Mouse (Mus musculus) megakaryocyte-erythroid progenitor cell, adult 5-6 weeks (primary cell): Measurements from ENCODE around the gene Ica1. TPM values are rescaled to one million over a fixed set of nuclear protein-coding genes. Genes with fewer than 3 reads are reported as not detected.
A peak's percentile ranks its signal among the peaks of the same experiment; 100 is the strongest.

Source experiments
- ATAC-seq: replicated peaks from 2 replicates; pipeline ENCODE4 v1.8.0; 2016; ENCODE audit warnings: mild to moderate bottlenecking, inconsistent platforms; ENCODE audit not compliant: severe bottlenecking, poor library complexity, low FRiP score, low TSS enrichment
- total RNA-seq, 2 experiments: library from RNA; stranded (forward) in 1 of 2; stranded (reverse) in 1 of 2; fragments of 200-1000, 215-1000 nt in 1 of 2; fragments of >200 nt in 1 of 2; fragmentation: Nextera tagmentation in 1 of 2; gene quantifications; 2 replicates each; pipeline ENCODE4 v1.2.3; 2014 to 2017

Gene Ica1
- total RNA-seq, 2 experiments from 2014 or later, result 1.0 to 6.0 TPM

DNA sequence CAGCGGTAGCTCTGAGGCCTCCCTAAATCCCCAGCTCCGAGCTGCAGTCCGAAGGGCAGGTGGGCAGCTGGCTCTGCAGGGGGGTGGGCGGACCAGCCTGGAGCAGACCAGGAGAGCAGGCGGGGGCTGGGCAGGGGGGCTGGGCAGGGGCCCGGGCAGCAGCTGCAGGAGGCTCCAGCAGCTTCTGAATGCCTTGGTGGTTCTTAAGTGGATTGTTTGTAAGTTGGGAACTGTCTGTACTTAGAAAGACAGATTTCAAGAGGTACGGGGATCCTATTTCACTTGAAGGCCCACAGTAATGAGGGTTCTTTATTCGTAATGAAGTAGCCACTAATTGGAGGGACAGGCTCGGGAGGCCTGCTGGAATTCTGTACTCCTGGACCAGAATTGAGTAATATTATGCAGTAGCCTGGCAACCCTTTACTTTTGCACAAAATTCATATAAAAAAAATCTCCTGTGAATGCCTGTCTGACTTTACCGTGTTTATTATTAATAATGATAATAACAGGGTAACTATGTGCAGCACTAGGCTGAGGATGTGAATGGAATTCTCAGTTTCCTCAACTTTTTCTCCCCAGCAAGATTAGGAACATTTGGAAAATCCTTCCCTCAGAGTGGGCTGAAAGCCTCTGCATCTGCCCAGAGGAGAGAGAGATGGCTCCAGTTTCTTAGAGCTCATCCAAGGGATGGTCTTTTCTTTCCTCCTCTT, 84.2 kb downstream of the Ica1 start:
- no peak for ATAC-seq

DNA sequence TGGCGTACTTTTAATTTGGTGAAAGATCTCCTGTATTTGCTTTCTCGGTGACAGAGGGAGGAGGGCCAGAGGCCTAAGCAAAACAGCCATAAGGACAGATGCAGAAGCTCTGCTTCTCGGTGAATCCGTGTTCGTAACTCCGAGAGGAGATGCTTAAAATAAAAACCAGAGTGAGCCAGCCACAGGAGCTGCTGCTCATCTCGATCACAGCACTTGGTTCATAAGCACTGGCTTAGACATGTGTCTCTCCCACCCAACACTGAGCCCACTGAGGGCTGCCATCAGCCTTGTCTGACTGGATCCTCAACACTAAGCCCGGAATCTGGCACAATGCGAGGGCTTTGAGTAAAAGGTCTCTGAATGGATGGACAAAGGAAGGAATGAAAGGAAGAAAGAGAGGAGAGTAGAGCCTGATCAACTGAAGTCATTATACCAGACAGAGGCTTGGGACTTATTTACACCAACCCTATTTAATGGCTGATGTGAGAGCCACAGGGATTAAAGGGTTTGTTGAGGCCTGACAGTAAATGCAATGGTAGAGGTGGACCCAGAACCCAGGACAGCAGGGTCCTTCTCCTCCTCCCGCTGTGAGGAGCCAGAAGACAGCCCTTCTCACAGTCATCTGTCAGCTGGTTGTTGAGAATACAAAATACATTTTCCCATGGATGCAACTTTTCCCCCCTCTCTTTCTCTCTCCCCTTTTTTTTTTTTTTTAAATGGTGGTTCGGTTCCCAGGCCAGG, 85.0 kb downstream of the Ica1 start:
- no peak for ATAC-seq

DNA sequence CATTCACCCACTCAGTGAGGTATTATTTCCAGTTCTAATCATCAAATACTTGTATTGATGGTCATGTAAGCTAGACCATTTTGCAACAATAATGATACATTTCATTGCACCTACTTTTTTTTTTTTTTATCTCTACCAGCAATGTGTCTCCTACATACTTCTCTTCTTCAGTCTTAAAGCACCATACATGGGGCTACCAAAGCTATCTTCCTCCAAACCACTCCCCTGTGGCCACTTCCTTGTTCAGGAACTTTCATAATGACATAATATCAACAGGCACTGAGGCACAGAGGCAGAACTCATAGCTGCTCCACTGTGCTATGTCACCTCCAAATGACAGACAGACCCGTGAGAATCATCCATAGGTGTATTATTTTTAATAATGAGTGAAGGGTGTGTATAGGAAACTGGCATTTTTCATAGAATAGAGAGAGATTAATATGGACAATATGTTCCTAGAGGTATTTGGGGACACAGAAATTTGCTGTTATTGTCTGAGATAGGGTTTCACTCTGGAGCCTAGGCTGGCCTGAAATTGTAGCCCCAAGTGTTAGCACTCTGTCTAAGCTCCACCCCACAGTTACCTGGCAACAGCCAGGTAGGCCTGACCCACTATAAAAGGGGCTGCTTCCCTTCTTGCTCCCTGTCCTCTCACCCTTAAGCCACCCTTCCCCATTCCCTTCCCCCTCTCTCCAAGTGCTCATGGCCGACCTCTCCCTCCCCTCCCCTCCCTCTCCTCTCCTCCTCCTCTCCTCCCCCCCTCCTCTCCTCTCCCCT, 86.9 kb downstream of the Ica1 start:
- ATAC-seq, result peak; percentile 22; the same call in 1 of the 2 replicates

DNA sequence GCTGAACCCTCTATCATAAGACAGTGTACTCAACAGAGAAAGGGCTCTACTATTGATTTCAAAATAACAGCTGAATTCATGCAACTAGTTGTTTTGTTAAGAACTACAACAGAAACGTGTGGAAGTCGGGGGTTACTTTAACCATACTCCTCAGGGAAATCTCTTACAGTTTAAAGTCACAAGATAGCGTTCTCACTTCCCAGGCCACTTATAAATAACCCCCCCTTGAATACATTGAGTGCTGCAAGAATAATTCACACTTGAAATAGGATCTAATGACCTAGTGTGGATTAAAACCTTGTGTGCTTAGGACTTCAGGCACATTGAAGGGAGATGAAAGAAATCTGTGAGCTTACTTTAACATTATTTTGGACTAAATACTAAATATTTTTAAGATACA, 87.8 kb downstream of the Ica1 start:
- no peak for ATAC-seq

DNA sequence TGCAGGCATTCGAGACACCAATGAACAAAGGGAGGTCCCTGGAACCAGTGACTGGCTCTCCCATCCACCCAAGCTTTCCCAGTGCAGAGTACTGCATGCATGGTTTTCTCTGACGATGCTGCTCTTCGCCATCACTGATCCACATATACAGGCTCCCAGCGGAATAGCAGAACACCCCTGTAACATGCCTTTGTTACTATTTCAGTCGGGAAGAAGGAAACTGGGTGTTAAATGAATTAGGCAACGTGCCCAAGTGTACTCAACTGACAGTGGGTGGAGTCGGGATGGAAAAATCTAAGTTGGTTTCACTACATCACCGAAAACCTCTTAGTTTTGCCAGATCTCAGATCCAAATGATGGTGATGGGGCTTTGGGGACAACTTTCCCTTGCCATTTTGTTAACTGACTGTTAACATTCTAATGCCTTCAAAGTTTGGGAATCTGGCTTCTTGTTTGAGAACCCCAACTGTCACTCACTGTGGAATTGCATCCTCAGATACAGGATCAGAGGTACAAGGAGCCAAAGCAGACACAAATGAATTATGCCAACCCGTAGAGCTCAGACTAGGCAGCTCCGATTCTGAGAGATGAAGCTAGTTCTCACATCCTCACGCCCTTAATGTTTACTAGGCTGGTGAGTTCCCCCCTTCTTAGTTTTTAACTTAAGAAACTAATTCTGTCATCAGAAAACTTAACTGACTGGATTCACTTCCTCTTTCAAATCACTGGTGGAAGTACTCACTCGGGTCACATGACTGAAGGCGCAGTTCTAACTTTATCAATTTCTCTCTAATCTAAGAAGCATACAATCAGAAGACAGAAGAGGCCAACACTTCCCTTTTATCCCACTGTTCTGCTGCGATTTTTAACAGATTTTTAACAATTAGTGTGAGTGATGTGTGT, 91.4 kb downstream of the Ica1 start:
- no peak for ATAC-seq

DNA sequence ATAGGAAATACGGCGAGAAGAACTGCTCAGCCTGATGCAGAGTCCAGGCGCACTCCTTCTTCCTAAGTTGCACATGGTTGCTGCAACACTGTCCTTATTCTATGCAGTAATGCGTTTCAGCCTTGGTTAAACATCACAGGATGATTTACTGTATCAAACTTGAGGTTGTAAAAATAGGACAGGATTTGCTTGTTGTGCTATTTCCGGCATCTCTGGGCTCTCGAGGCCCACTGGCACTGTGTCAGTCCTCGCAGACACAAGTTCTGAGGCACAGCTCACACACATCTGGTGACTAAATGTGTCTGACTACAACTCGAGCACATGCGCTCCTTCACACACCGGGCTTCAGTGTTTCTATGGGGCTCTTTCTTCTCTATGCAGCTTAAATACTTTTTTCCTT, 94.9 kb downstream of the Ica1 start:
- ATAC-seq, result no peak

DNA sequence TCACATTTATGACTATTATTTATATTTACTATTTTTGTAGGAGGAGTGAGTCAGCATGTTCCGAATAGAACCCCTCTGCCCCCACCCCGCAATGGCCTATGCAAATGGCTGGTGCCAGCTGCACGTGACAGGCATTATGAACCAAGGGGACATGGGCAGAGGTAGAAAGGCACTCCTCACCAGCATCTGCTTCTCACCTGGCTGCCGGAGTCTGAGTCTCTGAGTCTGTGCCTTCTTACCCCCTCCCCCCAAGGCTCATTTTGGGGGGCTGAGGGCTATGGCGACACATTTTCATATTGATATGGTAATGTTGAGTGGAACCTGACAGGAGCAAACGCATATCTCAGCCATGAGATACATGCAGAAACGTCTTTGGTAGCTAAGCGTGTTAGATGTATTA, 97.4 kb downstream of the Ica1 start:
- ATAC-seq, result no peak

DNA sequence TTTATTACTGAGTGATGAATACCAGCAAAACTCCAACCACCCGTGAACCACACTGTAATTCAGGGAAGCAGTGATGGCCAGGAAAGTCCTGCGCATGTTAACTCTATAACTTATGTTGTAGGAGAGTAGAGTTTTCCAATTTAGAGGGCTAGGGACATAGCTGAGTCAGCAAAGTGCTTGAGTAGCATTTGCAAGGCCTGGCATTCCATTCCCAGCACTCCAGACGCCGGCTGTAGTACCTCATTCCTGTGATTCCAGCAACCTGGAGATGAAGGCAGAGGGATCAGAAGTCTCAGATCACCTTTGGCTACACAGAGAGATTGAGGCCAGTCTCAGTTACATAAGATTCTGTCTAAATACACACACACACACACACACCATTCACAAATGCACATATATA, 105.3 kb downstream of the Ica1 start:
- no peak for ATAC-seq

DNA sequence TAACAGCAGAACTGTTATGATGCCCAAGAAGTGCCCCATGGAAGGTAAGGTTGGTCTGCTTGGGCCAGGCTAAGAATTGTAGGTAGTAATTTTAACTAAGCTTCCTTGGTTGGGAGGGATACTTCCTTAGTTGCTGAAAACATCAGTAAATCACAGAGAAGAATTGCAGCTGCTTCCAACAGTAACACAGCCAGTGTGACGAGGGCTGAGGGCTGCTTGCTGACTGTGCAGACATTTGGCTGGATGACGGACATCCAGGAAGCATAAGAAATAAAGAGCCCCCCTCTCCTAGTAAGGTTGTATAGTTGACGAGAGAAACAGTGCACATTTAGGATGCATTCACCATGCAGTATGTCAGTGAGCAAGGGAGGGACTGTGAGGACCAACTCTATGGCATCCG, 108.9 kb downstream of the Ica1 start:
- no peak for ATAC-seq

DNA sequence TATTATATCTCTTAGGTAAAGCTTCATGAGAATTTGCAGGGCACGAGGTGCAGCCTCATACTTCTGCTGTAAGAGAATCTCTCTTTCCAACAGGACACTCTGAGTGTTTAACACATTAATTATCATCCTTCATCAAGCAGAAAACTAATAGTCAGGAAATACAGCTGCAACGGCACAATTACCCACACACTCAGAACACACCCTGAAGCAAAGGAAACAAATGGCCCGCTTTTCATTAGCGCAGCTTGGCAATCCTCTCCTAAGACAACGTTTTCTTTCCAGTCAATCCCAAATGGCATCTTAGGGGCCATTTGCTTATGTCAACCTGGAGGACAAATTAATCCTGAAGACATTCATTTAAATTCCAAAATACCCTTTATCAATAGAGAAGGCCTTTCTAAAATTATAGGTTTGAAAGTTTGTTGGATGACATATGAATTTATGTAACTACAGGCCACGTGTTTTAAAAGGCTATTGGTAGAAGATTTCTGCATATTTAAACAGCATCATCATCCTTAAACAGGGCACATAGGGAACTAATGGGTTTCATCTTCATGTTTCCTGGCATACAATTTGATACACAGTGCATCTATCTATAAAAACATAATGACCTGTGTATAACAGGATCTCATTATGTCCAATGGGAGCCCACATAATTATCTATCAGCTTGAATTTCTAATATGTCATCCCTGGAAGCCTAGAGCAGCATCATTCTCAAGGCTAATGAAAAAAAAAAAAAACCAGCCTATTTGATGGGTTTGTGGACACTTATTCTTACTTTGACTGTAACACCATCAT, 110.1 kb downstream of the Ica1 start:
- ATAC-seq, result no peak

DNA sequence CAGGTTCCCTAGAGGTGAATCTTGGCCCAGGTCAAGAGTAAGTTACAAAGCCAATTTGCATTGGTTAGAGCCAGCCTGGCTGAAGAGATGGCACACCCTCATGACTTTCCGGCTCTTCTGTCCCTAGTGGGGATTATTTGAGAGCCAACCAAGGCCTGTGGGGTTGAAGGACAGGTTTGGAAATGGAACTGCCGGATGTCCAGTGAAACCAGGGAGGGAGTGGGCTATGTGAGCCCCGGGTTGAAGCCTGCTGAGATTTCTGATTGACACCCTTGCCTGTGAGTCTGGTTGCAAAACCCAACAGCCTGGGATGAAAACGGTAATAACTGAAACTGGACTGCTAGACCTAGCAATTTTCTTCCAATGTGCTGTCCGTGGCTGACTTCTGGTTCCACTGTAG, 112.5 kb downstream of the Ica1 start:
- ATAC-seq, result no peak

DNA sequence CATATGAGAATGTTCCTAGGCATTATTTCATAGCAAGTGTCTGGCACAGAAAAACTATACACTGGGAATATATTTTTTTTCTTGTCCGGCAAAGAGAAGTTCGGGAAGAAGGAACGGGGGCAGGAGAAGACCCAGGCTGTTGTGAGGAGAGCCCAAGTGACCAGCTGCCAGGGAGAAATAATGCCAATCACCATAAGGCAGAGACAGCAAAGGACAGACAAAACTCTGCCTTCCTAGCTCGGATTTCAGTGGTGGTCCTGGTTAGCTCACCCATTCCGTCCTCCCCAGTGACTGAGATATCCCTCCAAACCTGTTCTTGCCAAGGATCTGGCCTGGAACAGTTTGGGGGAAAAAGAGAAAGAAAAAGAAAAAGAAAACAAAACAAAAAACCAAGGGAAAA, 113.3 kb downstream of the Ica1 start:
- no peak for ATAC-seq

DNA sequence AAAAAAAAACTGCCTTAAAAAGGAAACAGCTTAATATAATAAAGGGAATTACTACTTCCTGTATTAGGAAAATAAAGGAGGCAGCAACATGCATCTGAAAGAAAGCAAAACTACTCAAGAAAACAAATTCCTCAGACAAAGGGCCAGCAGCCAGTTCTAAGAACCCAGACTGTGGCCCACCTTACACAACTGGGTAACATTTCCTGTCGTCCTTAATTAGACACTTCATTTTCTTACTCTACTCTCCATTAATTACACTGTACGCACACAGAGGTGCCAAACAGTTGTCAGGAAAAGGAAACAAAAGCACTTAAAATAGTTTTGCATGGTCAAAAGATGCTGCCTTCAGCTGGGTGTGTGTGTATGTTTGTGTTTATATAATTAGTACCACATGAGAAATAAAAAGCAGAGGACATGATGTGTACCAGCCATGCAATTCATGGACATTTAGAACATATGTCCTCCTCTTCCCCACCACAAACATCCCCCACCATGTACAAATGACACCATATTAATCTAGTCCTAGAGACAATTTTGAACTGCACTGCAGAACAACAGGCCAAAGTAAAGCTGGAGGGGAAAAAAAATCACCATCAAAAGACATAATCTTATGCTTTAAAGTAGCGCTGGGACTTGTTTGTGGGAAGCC, 115.1 kb downstream of the Ica1 start:
- no peak for ATAC-seq

DNA sequence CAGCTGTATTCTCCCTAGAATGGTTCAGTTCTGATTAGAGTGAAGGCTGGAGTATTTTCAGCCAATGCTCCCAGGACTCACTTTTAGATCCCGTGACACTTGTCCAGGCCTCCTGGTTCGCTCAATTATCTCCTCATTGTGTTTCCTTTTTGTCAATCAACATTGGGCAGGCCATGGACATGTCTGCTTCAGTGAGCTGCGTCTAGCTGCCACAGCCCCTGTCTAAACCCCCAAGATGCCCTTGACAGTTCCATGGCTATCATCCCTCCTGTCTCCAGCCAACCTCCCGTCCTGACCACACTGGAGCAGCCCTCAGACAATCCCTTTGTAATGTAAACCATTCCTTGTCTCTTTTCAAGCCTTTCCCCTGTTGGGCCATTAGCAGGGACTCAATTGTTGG, 116.9 kb downstream of the Ica1 start:
- no peak for ATAC-seq

DNA sequence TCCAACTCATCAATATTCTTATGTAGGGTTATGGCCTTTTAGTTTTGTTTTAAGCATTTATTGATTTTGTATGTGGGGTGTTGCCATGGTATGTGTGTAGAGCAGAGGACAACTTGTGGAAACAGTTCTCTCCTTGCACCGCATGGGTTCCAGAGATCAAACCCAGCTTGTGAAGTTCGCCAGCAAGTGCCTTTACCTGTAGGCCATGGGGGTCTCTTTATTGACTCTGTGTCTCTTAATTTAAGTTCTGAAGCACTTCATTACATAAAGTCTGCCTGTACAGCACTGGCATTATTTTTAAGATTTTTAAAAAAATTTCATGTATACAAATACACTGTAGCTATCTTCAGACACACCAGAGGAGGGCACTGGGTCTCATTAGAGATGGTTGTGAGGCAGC, 118.2 kb downstream of the Ica1 start:
- no peak for ATAC-seq

DNA sequence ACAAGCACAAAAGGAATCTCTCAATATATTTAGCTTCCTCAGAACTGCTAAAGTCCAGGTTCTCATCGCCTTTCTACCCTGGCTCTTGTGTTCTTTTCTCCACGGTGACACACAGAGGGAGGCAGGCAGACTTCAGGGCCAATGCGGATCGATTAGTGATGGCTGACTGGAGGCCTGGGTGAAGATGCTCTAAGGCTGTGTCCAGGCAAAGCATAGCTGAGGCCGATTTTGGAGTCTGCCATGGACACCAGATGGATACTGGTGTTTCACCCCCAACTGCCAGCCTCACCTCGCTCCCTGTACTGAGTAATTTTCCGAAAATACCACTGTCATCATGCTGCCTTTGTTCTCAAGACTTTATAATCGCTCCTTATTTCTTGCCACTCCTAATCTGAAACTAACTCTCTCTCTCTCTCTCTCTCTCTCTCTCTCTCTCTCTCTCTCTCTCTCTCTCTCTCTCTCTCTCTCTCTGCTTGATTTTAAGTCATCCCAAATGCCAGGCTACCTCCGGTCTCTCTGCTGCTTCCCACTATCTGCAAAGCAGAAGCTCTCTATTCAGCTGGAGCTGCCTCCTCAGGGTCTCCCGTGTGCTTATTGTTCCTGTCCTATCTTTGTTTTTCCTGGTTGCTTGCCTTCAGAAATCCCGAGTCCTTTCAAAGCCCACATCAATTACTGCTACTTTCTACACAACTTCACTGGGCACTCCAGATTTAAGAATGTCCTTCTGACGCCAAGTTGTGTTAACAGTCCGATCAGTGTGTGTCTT, 118.9 kb downstream of the Ica1 start:
- ATAC-seq, result no peak

DNA sequence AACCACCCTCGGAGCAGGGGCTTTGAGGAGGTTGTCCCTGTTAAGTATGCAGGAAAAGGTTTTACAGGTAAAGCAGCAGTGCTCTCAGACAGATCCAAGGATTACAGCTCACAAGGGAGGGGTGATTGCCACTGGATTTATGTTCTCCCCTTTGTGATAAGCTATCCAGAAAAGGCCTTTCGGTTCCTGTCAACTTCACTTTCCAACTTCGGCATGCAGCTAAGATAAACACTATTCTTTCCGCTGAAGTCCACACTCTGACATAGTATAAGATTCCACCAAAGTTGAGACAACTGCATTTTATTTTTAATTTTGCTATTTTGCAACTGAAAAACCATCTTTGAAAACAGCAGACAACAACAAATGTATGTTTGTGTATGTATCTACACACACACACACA, 119.9 kb downstream of the Ica1 start:
- ATAC-seq, result no peak

DNA sequence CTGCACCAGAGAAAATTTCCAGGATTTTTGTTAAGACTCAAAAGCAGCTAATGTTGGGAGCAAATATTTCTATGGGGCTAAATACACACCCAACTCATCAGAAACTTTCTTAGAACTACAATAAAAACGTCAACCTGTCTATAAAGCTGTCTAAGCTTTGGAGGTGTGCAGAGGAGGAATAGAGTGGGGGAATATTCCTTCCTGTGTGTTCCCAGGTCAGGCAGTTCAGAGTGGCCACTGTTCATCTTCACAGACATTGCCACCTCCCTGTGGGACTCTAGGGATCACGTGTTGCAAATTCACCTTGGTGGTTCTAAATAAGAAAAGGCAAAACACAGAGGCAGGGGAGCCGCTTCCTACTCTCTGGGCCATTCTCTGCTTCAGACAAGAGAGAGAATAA, 120.8 kb downstream of the Ica1 start:
- ATAC-seq, result no peak
